ENCODE assay signal across 8 mouse cellular contexts in genomic region chr4:45972448-45972854, GRCm38 (mm10). TPM values are rescaled to one million over a fixed set of nuclear protein-coding genes. Genes with fewer than 3 reads are reported as not detected.
DNase-seq lines count a peak whose midpoint lies in the region; ATAC-seq and TF ChIP-seq lines count a peak whose summit lies in the region.

No protein-coding gene starts in this region.

- peak overlapping the region; percentile 74 for H3K9ac ChIP-seq in intestine, embryonic 15.5 days
- H3K9ac ChIP-seq in liver, embryonic 12.5 days, result peak overlapping the region; percentile 81

- peak overlapping the region; percentile 79 for H3K27ac ChIP-seq in forebrain, embryonic 10.5 days
- peak overlapping the region; percentile 64 for H3K27ac ChIP-seq in intestine, embryonic 15.5 days
- H3K27ac ChIP-seq in liver, embryonic 12.5 days, result no peak overlapping the region

- DNase-seq in layer of hippocampus, adult 11-12 months (ENCODE audit: low spot score), result peak; percentile 61
- no peak for DNase-seq in layer of hippocampus, adult 9-10 months (ENCODE audit: low spot score)
- DNase-seq in Muller cell, postnatal 12 days (ENCODE audit: inconsistent ontology term), result peak; percentile 83
- DNase-seq in forebrain, embryonic 10.5 days (ENCODE audit: extremely low spot score, low spot score), result peak; percentile 40
- no peak for DNase-seq in cerebellum, postnatal 36 days

- no peak for TF ChIP-seq POLR2A in myocyte (IDR thresholded peaks at IDR 0.05; ENCODE audit: insufficient read length, low read depth)

- H3K36me3 ChIP-seq in forebrain, embryonic 10.5 days (replicated peaks), result no peaks in the 10 kb centered on the region
- H3K36me3 ChIP-seq in intestine, embryonic 15.5 days, result no peaks in the 10 kb centered on the region
- H3K36me3 ChIP-seq in liver, embryonic 12.5 days, result no peaks in the 10 kb centered on the region
- H3K36me3 ChIP-seq in myocyte (ENCODE audit: control insufficient read depth, insufficient read depth), result no peaks in the 10 kb centered on the region

- H3K79me2 ChIP-seq in myocyte (ENCODE audit: control insufficient read depth, insufficient read depth), result peaks cover 4% of the 10 kb centered on the region

- peak overlapping the region; percentile 89 for H3K4me3 ChIP-seq in forebrain, embryonic 10.5 days
- peak overlapping the region; percentile 83 for H3K4me3 ChIP-seq in intestine, embryonic 15.5 days (replicated peaks)
- H3K4me3 ChIP-seq in liver, embryonic 12.5 days, result peak overlapping the region; percentile 84
- peak overlapping the region; percentile 30 for H3K4me3 ChIP-seq in myocyte

- H3K27me3 ChIP-seq in forebrain, embryonic 10.5 days (ENCODE audit: poor library complexity, severe bottlenecking), result peaks cover 32% of the 10 kb centered on the region
- H3K27me3 ChIP-seq in intestine, embryonic 15.5 days (replicated peaks), result no peaks in the 10 kb centered on the region
- peaks cover 40% of the 10 kb centered on the region for H3K27me3 ChIP-seq in liver, embryonic 12.5 days (replicated peaks)
- no peaks in the 10 kb centered on the region for H3K27me3 ChIP-seq in myocyte (ENCODE audit: control insufficient read depth, insufficient read depth, insufficient read length)

- H3K9me3 ChIP-seq in forebrain, embryonic 10.5 days, result no peaks in the 10 kb centered on the region
- H3K9me3 ChIP-seq in intestine, embryonic 15.5 days, result no peaks in the 10 kb centered on the region
- H3K9me3 ChIP-seq in liver, embryonic 12.5 days (replicated peaks), result no peaks in the 10 kb centered on the region

- H3K4me2 ChIP-seq in intestine, embryonic 15.5 days (replicated peaks), result peak overlapping the region; percentile 83
- peak overlapping the region; percentile 99 for H3K4me2 ChIP-seq in liver, embryonic 12.5 days
- peak overlapping the region; percentile 88 for H3K4me2 ChIP-seq in myocyte (ENCODE audit: low read depth)

- peaks cover 67% of the 10 kb centered on the region for H3K4me1 ChIP-seq in forebrain, embryonic 10.5 days
- H3K4me1 ChIP-seq in intestine, embryonic 15.5 days (replicated peaks), result 0 out of 2 replicates have a peak, but pooled peaks cover 10% of the 10 kb centered on the region
- peaks cover 21% of the 10 kb centered on the region for H3K4me1 ChIP-seq in liver, embryonic 12.5 days

- H3ac ChIP-seq in myocyte (ENCODE audit: control insufficient read depth, insufficient read length), result peak overlapping the region; percentile 93

- ATAC-seq in intestine, embryonic 15.5 days, result peak; percentile 83
- ATAC-seq in liver, embryonic 12.5 days, result peak; percentile 67

- WGBS in forebrain, embryonic 10.5 days, result under 1% methylated on average over 53 of the region's 53 CpGs
- under 1% methylated on average over 35 of the region's 53 CpGs for WGBS in intestine, embryonic 15.5 days
- under 1% methylated on average over 45 of the region's 53 CpGs for WGBS in liver, embryonic 12.5 days (ENCODE audit: insufficient replicate concordance)

TF ChIP-seq in myocyte, 11 proteins besides CTCF, POLR2A, EP300 and RAD21:
- TF ChIP-seq E2F4 (IDR thresholded peaks at IDR 0.05; ENCODE audit: insufficient read depth) (no peak), POLR2AphosphoS2 (IDR thresholded peaks at IDR 0.05; ENCODE audit: insufficient read length, low read depth) (no peak), REST (IDR thresholded peaks at IDR 0.05; ENCODE audit: insufficient read depth, insufficient read length) (no peak), CEBPB (IDR thresholded peaks at IDR 0.05; ENCODE audit: insufficient read depth, poor library complexity, severe bottlenecking) (no peak), SRF (IDR thresholded peaks at IDR 0.05; ENCODE audit: control insufficient read depth, insufficient read length, low read depth) (no peak), TCF12 (IDR thresholded peaks at IDR 0.05; ENCODE audit: insufficient read depth, poor library complexity, severe bottlenecking) (no peak), MYOD1 (IDR thresholded peaks at IDR 0.05; ENCODE audit: control insufficient read depth in 1 of 3, insufficient read length in 2 of 3, low read depth in 2 of 3) (peak in 1 of 3 experiments; percentile 25)
TF ChIP-seq in myocyte: peak in this region for 1.

RNA-seq across cellular contexts. Expression of gene Tdrd7, which starts 7.3 kb away (rescaled TPM):
- polyA plus RNA-seq in forebrain, embryonic 10.5 days (2016; fragmentation: Nextera tagmentation; extraction: Ambion mirVana), result 9.1 and 9.3 TPM in 2 replicates
- polyA plus RNA-seq in intestine, embryonic 15.5 days (2015; fragmentation: Nextera tagmentation; extraction: Ambion mirVana), result 27.1 and 29.0 TPM in 2 replicates
- polyA plus RNA-seq in liver, embryonic 12.5 days (2016; fragmentation: Nextera tagmentation; extraction: Ambion mirVana), result 6.5 and 9.8 TPM in 2 replicates
- 12.0 TPM for polyA plus RNA-seq in myocyte (2012; fragmentation: generic; extraction: Trizol)

Comparison
In these comparisons a context has a peak if more than half of its experiments do, and no peak if none do; other contexts are left out.
1. DNase-seq: peak in layer of hippocampus, adult 11-12 months (single experiment), Muller cell, postnatal 12 days (single experiment) and forebrain, embryonic 10.5 days (single experiment); none in layer of hippocampus, adult 9-10 months (single experiment) and cerebellum, postnatal 36 days (0 of 2).
2. H3K4me3 ChIP-seq: peak in every context shown above with its lines; median percentile 89 in forebrain, embryonic 10.5 days; 84 in liver, embryonic 12.5 days; 83 in intestine, embryonic 15.5 days; 30 in myocyte.
3. Peak in every context shown above with its lines, with median percentiles within 50 percentile points of each other: H3K4me2 ChIP-seq.